Mouse (Mus musculus) ES-Bruce4 (cell line): ENCODE data around the gene 4930507D05Rik.

Source experiments
- CTCF ChIP-seq: IDR thresholded peaks from one replicate; pipeline ENCODE4 v1.8.1; 2011; ENCODE audit warnings: low read depth, low read length
- EP300 ChIP-seq: IDR thresholded peaks from 2 replicates; pipeline ENCODE4 v1.6.1; 2011; ENCODE audit warnings: low read depth, low read length; ENCODE audit not compliant: insufficient read depth

DNA sequence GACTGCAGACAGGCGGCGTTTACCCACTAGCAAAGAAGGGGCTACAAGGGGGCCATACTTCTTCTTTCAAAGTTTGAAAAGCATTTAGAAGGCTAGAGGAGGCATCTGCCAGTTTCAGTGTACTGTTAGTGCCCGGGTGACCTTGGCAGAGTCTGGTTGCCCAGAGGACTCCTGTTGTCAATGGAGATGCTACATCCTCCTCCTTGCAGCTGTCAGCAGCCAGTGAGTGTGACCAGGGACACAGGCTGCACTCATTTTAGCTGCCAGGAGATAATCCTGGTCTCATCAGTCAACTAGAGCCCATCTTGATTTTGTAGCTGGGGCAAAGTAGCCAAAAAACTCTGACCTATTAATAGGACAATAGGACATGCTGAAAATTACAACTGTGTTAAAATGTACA, 28.2 kb upstream of the 4930507D05Rik start:
- TF ChIP-seq CTCF (no peak), EP300 (no peak)
